Mouse (Mus musculus): Measurements from ENCODE around the gene Umod.

DNA sequence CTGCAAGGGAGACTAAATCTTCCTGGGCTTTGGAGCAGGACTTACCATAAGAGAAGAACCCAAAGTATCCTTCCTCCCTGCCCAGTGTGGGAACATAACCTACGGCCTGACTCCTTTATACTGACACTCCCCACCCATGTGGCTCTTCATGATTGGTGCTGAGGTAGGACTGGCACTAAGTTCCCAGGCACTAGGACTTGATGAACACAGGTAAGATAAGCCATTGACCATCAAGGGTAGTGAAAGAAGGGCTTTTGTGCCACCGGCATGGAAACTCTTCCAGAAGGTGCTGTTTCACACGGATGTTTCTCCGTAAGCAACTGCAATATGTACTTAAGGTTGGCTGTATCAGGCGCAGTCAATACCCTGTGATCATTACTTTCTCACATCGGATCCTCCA is 19.9 kb downstream of the Umod start, which contains the start of gene Gp2:
- TF ChIP-seq POLR2A (IDR thresholded peaks at IDR 0.05; ENCODE audit: borderline replicate concordance, insufficient read depth, low read length) (no peak), CTCF (IDR thresholded peaks at IDR 0.05; ENCODE audit: borderline replicate concordance, insufficient read depth, low read depth, low read length) (no peak)

Data from cerebellum, adult 2 months (tissue).